Mouse (Mus musculus) lung, embryonic 15.5 days (tissue): ENCODE measurements at regions not wholly inside any gene's neighbourhood (a gene's known extent, or its start where the extent isn't known, plus 50 kb on each side); places are given as distances from the start of the nearest gene placed in this dataset.

ENCODE experiments used
- ATAC-seq: fragments of 200-750 bp; cut with Nextera tagmentation; 2 replicates; pipeline ENCODE4 v1.8.0; 2017; ENCODE audit warnings: moderate number of reproducible peaks, borderline replicate concordance; ENCODE audit not compliant: low FRiP score, low TSS enrichment; ENCODE audit errors: extremely low read depth
- H3K27ac ChIP-seq: fragments of 300-500 bp; sonication (generic); 2 replicates; pipeline ENCODE4 v1.5.1; 2015; ENCODE audit warnings: moderate library complexity, mild to moderate bottlenecking, inconsistent platforms
- H3K27me3 ChIP-seq: fragments of 300-500 bp; sonication (generic); 2 replicates; pipeline ENCODE4 v1.6.1; 2015; ENCODE audit warnings: inconsistent platforms
- H3K36me3 ChIP-seq: fragments of 300-500 bp; sonication (generic); 2 replicates; pipeline ENCODE4 v1.6.1; 2015; ENCODE audit warnings: inconsistent platforms
- H3K4me1 ChIP-seq: fragments of 300-500 bp; sonication (generic); 2 replicates; pipeline ENCODE4 v1.6.1; 2015; ENCODE audit warnings: inconsistent platforms
- H3K4me2 ChIP-seq: fragments of 300-500 bp; sonication (generic); 2 replicates; pipeline ENCODE4 v1.6.1; 2015; ENCODE audit warnings: inconsistent platforms, mild to moderate bottlenecking, moderate library complexity
- H3K4me3 ChIP-seq: fragments of 300-500 bp; sonication (generic); 2 replicates; pipeline ENCODE4 v1.5.1; 2015; ENCODE audit warnings: mild to moderate bottlenecking, inconsistent platforms
- H3K9ac ChIP-seq: fragments of 300-500 bp; sonication (generic); 2 replicates; pipeline ENCODE4 v1.6.1; 2015; ENCODE audit warnings: inconsistent platforms
- H3K9me3 ChIP-seq: fragments of 300-500 bp; sonication (generic); 2 replicates; pipeline ENCODE4 v1.6.1; 2016; ENCODE audit warnings: inconsistent platforms
- WGBS: fragments of 180-500 bp; shearing (Covaris S2); methylation state at CpG from one replicate; pipeline ENCODE4 v1.1.7; 2015; 5-methylcytosine and 5-hydroxymethylcytosine counted together

DNA sequence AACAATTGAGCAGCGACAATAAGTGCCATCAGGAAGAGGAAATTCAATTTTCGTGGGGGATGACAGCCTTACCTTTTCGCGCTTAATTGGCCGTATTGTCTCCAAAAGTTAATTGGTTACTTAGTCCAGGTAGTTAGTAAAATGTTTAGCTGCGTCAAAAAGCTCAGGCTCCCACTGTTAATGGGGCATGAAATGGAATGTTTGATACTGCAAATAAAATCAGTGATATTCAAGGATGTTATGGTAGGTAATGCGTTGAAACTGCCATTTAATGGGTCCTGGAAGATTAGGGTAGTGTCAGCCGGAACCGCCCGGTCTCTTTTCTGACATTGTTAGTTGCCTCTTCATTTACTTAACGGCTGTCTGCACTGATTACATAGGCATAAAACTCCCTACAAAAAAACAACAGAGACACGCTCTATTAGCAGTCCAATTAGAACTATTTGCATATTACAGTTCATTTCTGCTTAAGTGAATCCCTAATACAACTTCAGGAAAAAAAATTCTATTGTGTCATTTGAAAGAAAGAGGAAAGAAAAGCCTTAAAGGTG lies 161.0 kb downstream of the Gm10295 start:
- Histone ChIP-seq H3K9me3 (no peaks in the 10 kb centered on the region), H3K36me3 (no peaks in the 10 kb centered on the region), H3K27me3 (no peaks in the 10 kb centered on the region), H3K4me2 (no peak overlapping the region), H3K27ac (no peak overlapping the region), H3K4me1 (peaks cover 13% of the 10 kb centered on the region), H3K9ac (no peak overlapping the region), H3K4me3 (no peak overlapping the region)
- 85% methylated on average over 12 of the region's 12 CpGs for WGBS
- no peak for ATAC-seq

DNA sequence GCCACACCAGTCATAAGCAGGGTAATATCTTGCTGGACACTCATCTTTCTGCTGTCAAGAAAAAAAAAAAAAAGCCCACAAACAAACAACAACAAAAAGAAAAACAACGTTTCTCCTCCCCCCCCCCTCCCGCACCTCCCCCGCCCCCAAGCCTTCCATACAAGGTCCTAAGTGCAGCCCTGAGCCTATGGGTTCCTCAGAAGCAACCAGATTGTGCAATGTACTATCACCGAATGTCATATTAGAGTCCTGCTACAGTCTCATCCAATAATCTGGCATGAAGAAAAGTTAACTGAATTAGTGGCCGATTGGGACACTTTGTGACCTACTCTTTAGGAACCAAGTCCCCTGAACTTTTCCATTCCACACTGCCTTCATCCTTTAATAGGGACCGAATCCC lies 161.5 kb downstream of the Gm10295 start:
- Histone ChIP-seq H3K4me1 (peaks cover 13% of the 10 kb centered on the region), H3K9me3 (no peaks in the 10 kb centered on the region), H3K4me3 (no peak overlapping the region), H3K27ac (no peak overlapping the region), H3K27me3 (no peaks in the 10 kb centered on the region), H3K36me3 (no peaks in the 10 kb centered on the region), H3K9ac (no peak overlapping the region), H3K4me2 (no peak overlapping the region)
- no peak for ATAC-seq
- WGBS, result 63% methylated on average over 6 of the region's 6 CpGs

DNA sequence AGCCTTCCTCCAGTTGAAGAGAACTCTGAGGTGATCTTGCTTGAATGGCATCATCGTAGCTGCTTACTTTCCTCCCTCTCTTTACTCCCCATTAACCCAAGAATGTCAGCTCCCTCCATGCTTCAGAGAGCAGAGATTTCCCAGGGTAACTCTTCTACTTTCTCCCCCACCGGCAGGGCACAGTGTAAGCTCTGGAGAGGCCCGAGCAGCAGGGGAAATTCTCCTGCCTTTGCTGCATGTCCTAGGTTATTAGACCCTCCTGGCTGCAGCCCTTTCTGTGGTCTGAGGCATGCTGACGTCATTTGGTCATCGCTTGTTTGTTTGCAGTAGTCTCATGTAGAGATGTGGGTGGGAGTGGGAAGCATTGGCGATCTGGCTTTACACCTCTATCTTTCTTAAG lies 163.2 kb downstream of the Gm10295 start:
- Histone ChIP-seq H3K4me1 (peaks cover 12% of the 10 kb centered on the region), H3K9ac (no peak overlapping the region), H3K27me3 (no peaks in the 10 kb centered on the region), H3K4me3 (no peak overlapping the region), H3K9me3 (no peaks in the 10 kb centered on the region), H3K27ac (no peak overlapping the region), H3K4me2 (peak overlapping the region; percentile 6; the same call in 1 of the 2 replicates), H3K36me3 (no peaks in the 10 kb centered on the region)
- ATAC-seq, result no peak
- WGBS, result 7% methylated on average over 6 of the region's 6 CpGs

DNA sequence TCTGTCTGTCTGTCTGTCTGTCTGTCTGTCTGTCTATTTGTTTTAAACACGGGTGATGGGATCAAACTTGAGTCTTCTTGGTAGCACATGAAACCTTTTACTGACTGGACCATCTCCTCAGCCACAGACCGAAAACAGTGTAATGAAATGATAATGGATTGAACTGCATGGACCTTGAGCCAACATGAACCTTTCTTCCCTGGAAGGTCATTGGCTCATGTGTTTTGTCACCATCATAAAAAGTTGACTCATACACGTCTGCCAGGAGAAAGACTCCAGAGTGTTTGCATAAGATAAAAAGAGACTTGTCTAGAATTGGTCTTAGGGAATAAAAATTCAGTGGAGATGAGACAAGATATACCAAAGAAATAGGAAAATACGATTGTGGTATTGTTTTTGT lies 176.4 kb downstream of the Gm10295 start:
- WGBS, result 60% methylated on average over 4 of the region's 4 CpGs
- Histone ChIP-seq H3K4me2 (no peak overlapping the region), H3K36me3 (no peaks in the 10 kb centered on the region), H3K9ac (no peak overlapping the region), H3K4me1 (no peaks in the 10 kb centered on the region), H3K27ac (no peak overlapping the region), H3K9me3 (no peaks in the 10 kb centered on the region), H3K27me3 (no peaks in the 10 kb centered on the region), H3K4me3 (no peak overlapping the region)
- ATAC-seq, result no peak

DNA sequence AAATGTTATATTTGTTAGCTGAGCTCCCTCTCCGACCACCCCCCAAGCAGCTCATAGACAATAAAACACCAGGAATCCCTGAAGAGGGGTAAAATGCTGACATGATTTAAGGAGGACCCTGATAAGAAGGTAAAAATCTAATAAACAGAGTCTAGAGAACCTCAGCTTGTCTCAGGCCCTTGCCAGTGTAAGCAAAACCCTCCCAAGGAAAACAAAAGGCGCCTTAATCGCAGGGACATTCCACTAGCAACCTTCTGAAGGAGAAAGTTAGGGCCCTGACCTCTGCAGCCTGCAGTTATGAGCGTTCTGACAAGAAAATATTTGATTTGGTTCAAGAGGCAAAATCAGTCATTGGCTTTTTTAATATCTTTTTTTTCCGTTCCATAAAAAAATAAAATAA lies 212.2 kb downstream of the Gm10295 start:
- Histone ChIP-seq H3K27me3 (no peaks in the 10 kb centered on the region), H3K36me3 (no peaks in the 10 kb centered on the region), H3K9me3 (no peaks in the 10 kb centered on the region), H3K4me1 (no peaks in the 10 kb centered on the region), H3K4me2 (no peak overlapping the region), H3K27ac (no peak overlapping the region), H3K4me3 (no peak overlapping the region), H3K9ac (no peak overlapping the region)
- WGBS, result 33% methylated on average over 5 of the region's 5 CpGs
- no peak for ATAC-seq

DNA sequence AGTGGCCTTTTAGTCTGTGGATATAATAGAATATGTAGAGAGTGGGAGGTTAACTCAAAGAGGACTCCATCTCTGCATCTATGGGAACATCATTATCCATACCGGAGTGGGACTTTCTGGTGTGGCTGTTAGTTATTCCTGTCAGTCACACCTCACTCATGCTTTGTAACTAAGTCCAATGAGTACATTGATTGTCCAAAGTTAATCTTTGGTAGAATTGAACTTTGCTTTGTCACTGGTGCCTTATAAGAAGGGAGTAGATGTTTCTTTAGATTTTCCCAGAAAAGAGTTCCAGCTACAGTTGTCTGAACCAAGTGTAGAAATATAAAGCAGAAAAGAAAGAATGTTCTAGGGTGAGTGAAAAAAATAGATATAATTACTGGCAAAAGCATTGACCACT lies 221.3 kb downstream of the Gm10295 start:
- no peak overlapping the region for H3K9ac ChIP-seq
- H3K4me2 ChIP-seq, result no peak overlapping the region
- no peak overlapping the region for H3K4me3 ChIP-seq
- H3K9me3 ChIP-seq, result no peaks in the 10 kb centered on the region
- WGBS, result 100% methylated on average over 1 of the region's 1 CpGs
- H3K27me3 ChIP-seq, result no peaks in the 10 kb centered on the region
- ATAC-seq, result no peak
- no peaks in the 10 kb centered on the region for H3K4me1 ChIP-seq
- no peak overlapping the region for H3K27ac ChIP-seq
- no peaks in the 10 kb centered on the region for H3K36me3 ChIP-seq

DNA sequence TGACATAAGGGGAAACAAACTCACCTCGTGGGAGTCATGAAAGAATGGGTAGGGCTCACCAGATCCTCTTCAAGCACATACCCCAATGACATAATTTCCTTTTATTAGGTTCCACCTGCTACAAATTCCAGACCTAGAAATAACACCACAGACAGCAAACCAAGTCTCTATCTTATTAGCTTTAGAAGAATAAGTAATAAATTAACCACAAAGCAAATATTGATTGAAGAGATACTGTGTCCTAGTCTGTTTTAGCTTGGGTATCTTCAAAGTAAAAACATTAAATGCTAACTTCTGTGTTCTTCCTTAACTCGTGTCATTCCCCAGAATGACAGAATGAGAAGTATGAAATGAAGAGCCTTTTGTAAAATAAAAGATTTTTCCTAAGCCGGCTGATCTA lies 222.4 kb downstream of the Gm10295 start:
- Histone ChIP-seq H3K36me3 (no peaks in the 10 kb centered on the region), H3K27ac (no peak overlapping the region), H3K9ac (no peak overlapping the region), H3K4me1 (no peaks in the 10 kb centered on the region), H3K27me3 (no peaks in the 10 kb centered on the region), H3K9me3 (no peaks in the 10 kb centered on the region), H3K4me2 (no peak overlapping the region), H3K4me3 (no peak overlapping the region)
- WGBS, result 58% methylated on average over 3 of the region's 3 CpGs
- no peak for ATAC-seq

DNA sequence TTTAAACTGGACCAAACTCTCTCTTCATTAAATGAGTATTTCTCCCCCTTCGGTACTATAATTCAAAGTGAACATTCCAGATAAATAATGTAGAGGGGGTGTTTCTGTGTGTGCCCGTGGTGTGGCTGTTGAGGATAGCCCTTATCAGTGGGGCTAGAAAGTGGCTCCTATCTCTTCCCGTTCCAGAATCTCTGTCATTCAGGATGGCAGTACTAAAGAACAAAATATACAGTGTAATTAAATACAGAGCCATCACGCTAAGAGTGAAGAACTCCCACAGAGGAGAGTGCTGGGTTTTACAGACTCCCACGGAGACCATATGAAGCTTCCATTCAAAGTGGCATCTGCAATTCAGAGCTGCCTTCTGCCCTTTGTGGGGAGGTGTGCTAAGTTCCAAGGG lies 229.8 kb downstream of the Gm10295 start:
- no peaks in the 10 kb centered on the region for H3K27me3 ChIP-seq
- no peak overlapping the region for H3K27ac ChIP-seq
- H3K9ac ChIP-seq, result no peak overlapping the region
- H3K4me3 ChIP-seq, result no peak overlapping the region
- no peaks in the 10 kb centered on the region for H3K36me3 ChIP-seq
- H3K4me1 ChIP-seq, result no peaks in the 10 kb centered on the region
- H3K4me2 ChIP-seq, result no peak overlapping the region
- H3K9me3 ChIP-seq, result no peaks in the 10 kb centered on the region
- no peak for ATAC-seq
- WGBS, result 44% methylated on average over 5 of the region's 5 CpGs

DNA sequence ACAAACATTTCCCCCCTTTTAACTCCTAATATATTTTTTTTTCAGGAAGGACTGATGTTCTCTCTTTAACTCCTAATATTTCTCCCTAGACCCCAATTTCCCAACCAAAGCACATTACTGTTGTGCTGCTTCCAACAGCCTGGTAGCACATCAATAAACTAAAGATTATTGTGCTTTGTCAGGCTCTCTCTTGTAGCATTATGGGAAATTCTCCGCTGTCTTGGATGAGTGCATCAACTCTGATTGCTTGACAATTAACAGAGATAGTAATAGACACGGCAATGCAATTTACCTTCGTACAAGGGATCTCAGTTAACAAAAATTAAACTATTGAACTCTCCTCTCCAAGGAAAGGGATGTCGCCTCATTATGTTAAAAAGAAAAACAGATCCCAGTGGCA lies 230.3 kb downstream of the Gm10295 start:
- WGBS, result 69% methylated on average over 4 of the region's 4 CpGs
- H3K27ac ChIP-seq, result no peak overlapping the region
- no peak for ATAC-seq
- H3K9me3 ChIP-seq, result no peaks in the 10 kb centered on the region
- H3K4me1 ChIP-seq, result no peaks in the 10 kb centered on the region
- H3K9ac ChIP-seq, result no peak overlapping the region
- no peak overlapping the region for H3K4me3 ChIP-seq
- no peaks in the 10 kb centered on the region for H3K36me3 ChIP-seq
- no peak overlapping the region for H3K4me2 ChIP-seq
- H3K27me3 ChIP-seq, result no peaks in the 10 kb centered on the region

DNA sequence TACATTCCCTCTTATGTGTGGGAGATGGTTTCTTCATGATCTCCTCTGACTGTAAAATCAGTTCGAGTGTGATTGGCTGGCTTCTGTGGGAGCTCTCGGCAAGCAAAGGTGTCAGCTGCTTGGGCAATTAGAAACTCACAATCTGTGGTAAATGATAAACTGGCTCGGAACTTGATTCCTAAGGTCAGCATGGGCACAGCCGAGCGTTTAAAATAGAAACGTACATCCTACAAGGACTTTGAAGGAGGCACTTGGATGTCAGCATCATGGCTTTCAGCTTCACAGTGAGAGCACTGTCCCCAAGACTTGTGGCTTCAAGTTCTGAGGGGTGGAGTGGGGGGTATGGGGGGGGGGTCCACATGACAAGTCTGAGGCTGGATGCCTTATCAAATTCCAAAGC lies 231.3 kb downstream of the Gm10295 start:
- H3K9ac ChIP-seq, result no peak overlapping the region
- no peaks in the 10 kb centered on the region for H3K4me1 ChIP-seq
- no peaks in the 10 kb centered on the region for H3K27me3 ChIP-seq
- no peaks in the 10 kb centered on the region for H3K9me3 ChIP-seq
- H3K27ac ChIP-seq, result no peak overlapping the region
- WGBS, result 34% methylated on average over 6 of the region's 6 CpGs
- H3K36me3 ChIP-seq, result no peaks in the 10 kb centered on the region
- no peak overlapping the region for H3K4me3 ChIP-seq
- H3K4me2 ChIP-seq, result no peak overlapping the region
- no peak for ATAC-seq

DNA sequence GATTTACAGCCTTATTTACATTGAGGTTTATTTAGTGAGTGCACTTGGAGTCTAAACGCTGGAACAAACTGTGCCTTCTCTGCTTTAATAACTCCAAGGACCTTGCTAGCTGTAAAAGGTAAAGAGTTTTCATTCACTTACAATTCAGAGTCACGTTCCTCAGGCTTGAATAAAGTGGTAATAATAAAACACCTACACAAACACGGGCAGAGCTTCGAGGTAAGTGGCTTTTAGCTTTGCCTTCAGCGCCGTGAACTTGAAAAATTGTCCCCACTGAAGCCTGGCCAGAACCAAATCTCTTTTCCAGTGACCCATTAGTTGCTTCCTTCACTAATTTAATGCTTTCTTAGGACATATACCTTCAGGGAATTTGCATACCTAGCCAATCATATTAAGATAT lies 244.2 kb downstream of the Gm10295 start:
- Histone ChIP-seq H3K4me3 (no peak overlapping the region), H3K9ac (no peak overlapping the region), H3K4me2 (no peak overlapping the region), H3K27ac (no peak overlapping the region), H3K9me3 (no peaks in the 10 kb centered on the region), H3K27me3 (no peaks in the 10 kb centered on the region), H3K36me3 (no peaks in the 10 kb centered on the region), H3K4me1 (no peaks in the 10 kb centered on the region)
- ATAC-seq, result no peak
- WGBS, result 81% methylated on average over 6 of the region's 6 CpGs

DNA sequence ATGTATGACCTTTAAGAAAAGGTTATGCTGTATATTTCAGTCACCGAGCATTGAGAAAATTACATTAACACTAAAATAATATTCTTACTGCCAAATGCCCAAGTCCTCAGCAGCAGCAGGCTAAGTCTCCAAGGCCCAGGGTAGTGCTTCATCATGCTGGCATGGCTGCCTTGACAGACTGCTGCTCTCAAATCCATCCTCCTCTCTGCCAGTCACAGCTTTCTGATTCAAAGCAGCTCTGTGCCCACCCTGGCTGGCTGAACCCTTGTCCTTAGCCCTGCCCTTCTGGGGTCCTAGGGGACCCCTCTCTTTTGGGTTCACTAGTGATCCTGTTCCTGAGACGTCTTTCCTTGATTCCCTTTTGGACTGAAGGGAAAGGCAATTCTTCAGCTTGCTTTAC lies 251.0 kb downstream of the Gm10295 start:
- Histone ChIP-seq H3K4me1 (0 out of 2 replicates have a peak, but pooled peaks cover 2% of the 10 kb centered on the region), H3K4me2 (no peak overlapping the region), H3K27ac (no peak overlapping the region), H3K9ac (no peak overlapping the region), H3K4me3 (no peak overlapping the region), H3K36me3 (no peaks in the 10 kb centered on the region), H3K27me3 (no peaks in the 10 kb centered on the region), H3K9me3 (no peaks in the 10 kb centered on the region)
- 59% methylated on average over 2 of the region's 2 CpGs for WGBS
- no peak for ATAC-seq

DNA sequence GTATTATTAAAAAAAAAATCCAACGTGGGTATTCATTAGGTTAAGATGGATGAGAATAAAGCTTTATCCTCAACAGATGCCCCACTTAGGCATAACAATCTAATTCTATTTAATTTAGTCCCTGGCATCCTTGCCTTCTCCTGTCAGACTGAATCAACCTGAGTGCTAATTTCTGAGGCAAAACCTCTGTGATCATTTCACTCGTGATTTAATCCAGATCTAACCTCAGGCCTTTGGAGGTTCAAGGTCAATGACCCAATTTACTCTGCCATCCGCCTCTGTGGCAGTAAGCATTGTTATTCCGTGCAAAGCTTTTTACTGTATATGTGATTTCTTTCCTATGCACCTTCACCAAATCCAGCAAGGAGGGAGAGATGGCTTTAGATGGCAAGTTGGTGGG lies 253.0 kb downstream of the Gm10295 start:
- Histone ChIP-seq H3K9ac (no peak overlapping the region), H3K4me2 (no peak overlapping the region), H3K9me3 (no peaks in the 10 kb centered on the region), H3K4me3 (no peak overlapping the region), H3K27me3 (no peaks in the 10 kb centered on the region), H3K36me3 (no peaks in the 10 kb centered on the region), H3K27ac (no peak overlapping the region), H3K4me1 (peaks cover 9% of the 10 kb centered on the region; the same call in 1 of the 2 replicates)
- 59% methylated on average over 4 of the region's 4 CpGs for WGBS
- ATAC-seq, result no peak
